Comparison of ENCODE assay signal across 33 mouse cellular contexts in genomic region chr2:161416218-161416927, GRCm38 (mm10).
A peak's percentile ranks its signal among the peaks of the same experiment; 100 is the strongest.
DNase-seq lines count a peak whose midpoint lies in the region; ATAC-seq lines count a peak whose summit lies in the region.
"Had no signal": no experiment of that assay in that cellular context is flagged by ENCODE, and none has a peak within 500 bp of the region (broad histone marks: within the 10 kb centered on the region; RNA-seq: fewer than 3 reads in every experiment).

No protein-coding gene starts in this region.

- H3K27ac ChIP-seq in forebrain, embryonic 12.5 days: no peak overlapping the region
- no peak overlapping the region for H3K27ac ChIP-seq in forebrain, embryonic 13.5 days
- H3K27ac ChIP-seq in hindbrain, embryonic 13.5 days: peak overlapping the region; percentile 25; the same call in 1 of the 2 replicates
- H3K27ac ChIP-seq in hindbrain, embryonic 12.5 days: no peak overlapping the region
- peak overlapping the region; percentile 49 for H3K27ac ChIP-seq in neural tube, embryonic 13.5 days (replicated peaks)
- no peak overlapping the region for H3K27ac ChIP-seq in intestine, embryonic 15.5 days
- H3K27ac ChIP-seq: gastrocnemius, adult 2 months; heart, adult 2 months; heart, embryonic 15.5 days; kidney, postnatal 0 days; liver, embryonic 14.5 days; macrophage; midbrain, embryonic 15.5 days; stomach, postnatal 0 days had no signal

- intact Hi-C loops in left cerebral cortex, postnatal 36 days (cut with DNase I): no loop called here

- no peak overlapping the region for H3K4me2 ChIP-seq in forebrain, embryonic 12.5 days
- H3K4me2 ChIP-seq in forebrain, embryonic 13.5 days: no peak overlapping the region
- no peak overlapping the region for H3K4me2 ChIP-seq in hindbrain, embryonic 13.5 days
- no peak overlapping the region for H3K4me2 ChIP-seq in hindbrain, embryonic 12.5 days (replicated peaks)
- H3K4me2 ChIP-seq in neural tube, embryonic 13.5 days: no peak overlapping the region
- no peak overlapping the region for H3K4me2 ChIP-seq in intestine, embryonic 15.5 days (replicated peaks)
- H3K4me2 ChIP-seq: heart, embryonic 15.5 days; midbrain, embryonic 15.5 days had no signal

- no peaks in the 10 kb centered on the region for H3K9me3 ChIP-seq in forebrain, embryonic 12.5 days
- no peaks in the 10 kb centered on the region for H3K9me3 ChIP-seq in forebrain, embryonic 13.5 days (replicated peaks)
- H3K9me3 ChIP-seq in hindbrain, embryonic 13.5 days: no peaks in the 10 kb centered on the region
- H3K9me3 ChIP-seq in hindbrain, embryonic 12.5 days (replicated peaks): no peaks in the 10 kb centered on the region
- H3K9me3 ChIP-seq in neural tube, embryonic 13.5 days: no peaks in the 10 kb centered on the region
- H3K9me3 ChIP-seq in intestine, embryonic 15.5 days: no peaks in the 10 kb centered on the region
- H3K9me3 ChIP-seq: heart, embryonic 15.5 days; midbrain, embryonic 15.5 days had no signal

- H3K4me1 ChIP-seq in forebrain, embryonic 12.5 days: peaks cover 11% of the 10 kb centered on the region; the same call in 1 of the 2 replicates
- H3K4me1 ChIP-seq in forebrain, embryonic 13.5 days: peaks cover 11% of the 10 kb centered on the region
- H3K4me1 ChIP-seq in hindbrain, embryonic 13.5 days (replicated peaks): 0 out of 2 replicates have a peak, but pooled peaks cover 3% of the 10 kb centered on the region
- H3K4me1 ChIP-seq in hindbrain, embryonic 12.5 days: 0 out of 2 replicates have a peak, but pooled peaks cover 2% of the 10 kb centered on the region
- peaks cover 10% of the 10 kb centered on the region; the same call in 1 of the 2 replicates for H3K4me1 ChIP-seq in neural tube, embryonic 13.5 days (replicated peaks)
- H3K4me1 ChIP-seq in intestine, embryonic 15.5 days (replicated peaks): no peaks in the 10 kb centered on the region
- H3K4me1 ChIP-seq: heart, embryonic 15.5 days; midbrain, embryonic 15.5 days had no signal

- no peak for DNase-seq in neural tube, embryonic 10.5 days (ENCODE audit: extremely low spot score, low spot score)
- no peak for DNase-seq in left cerebral cortex, postnatal 36 days (ENCODE audit: low spot score in 2 of 2)
- DNase-seq: adrenal gland, postnatal 10 days; cerebellum, adult 11 months; cerebellum, postnatal 10 days; gastrocnemius, adult 2 months; gastrocnemius, postnatal 36 days; heart, adult 2 months; kidney, adult 8-10 months; kidney, postnatal 4 days; layer of hippocampus, postnatal 36 days; liver; lung, adult 2 months; lung, postnatal 10 days; right cerebral cortex, postnatal 4 days; thymus, adult 18-20 months; thymus, postnatal 25 days had no signal

- WGBS in forebrain, embryonic 12.5 days: 27% methylated on average over 13 of the region's 13 CpGs
- 23% methylated on average over 13 of the region's 13 CpGs for WGBS in forebrain, embryonic 13.5 days
- WGBS in hindbrain, embryonic 13.5 days: 56% methylated on average over 13 of the region's 13 CpGs
- WGBS in hindbrain, embryonic 12.5 days: 66% methylated on average over 13 of the region's 13 CpGs
- 53% methylated on average over 13 of the region's 13 CpGs for WGBS in neural tube, embryonic 13.5 days
- 80% methylated on average over 13 of the region's 13 CpGs for WGBS in intestine, embryonic 15.5 days

- H3K9ac ChIP-seq in forebrain, embryonic 12.5 days: no peak overlapping the region
- H3K9ac ChIP-seq in forebrain, embryonic 13.5 days: no peak overlapping the region
- H3K9ac ChIP-seq in hindbrain, embryonic 13.5 days: no peak overlapping the region
- H3K9ac ChIP-seq in hindbrain, embryonic 12.5 days: no peak overlapping the region
- H3K9ac ChIP-seq in neural tube, embryonic 13.5 days: no peak overlapping the region
- H3K9ac ChIP-seq in intestine, embryonic 15.5 days: no peak overlapping the region
- H3K9ac ChIP-seq: heart, embryonic 15.5 days; liver, embryonic 14.5 days; midbrain, embryonic 15.5 days had no signal

- H3K36me3 ChIP-seq in forebrain, embryonic 12.5 days (replicated peaks): no peaks in the 10 kb centered on the region
- H3K36me3 ChIP-seq in forebrain, embryonic 13.5 days (ENCODE audit: poor library complexity, severe bottlenecking): no peaks in the 10 kb centered on the region
- no peaks in the 10 kb centered on the region for H3K36me3 ChIP-seq in hindbrain, embryonic 13.5 days
- no peaks in the 10 kb centered on the region for H3K36me3 ChIP-seq in hindbrain, embryonic 12.5 days
- H3K36me3 ChIP-seq in neural tube, embryonic 13.5 days: no peaks in the 10 kb centered on the region
- no peaks in the 10 kb centered on the region for H3K36me3 ChIP-seq in intestine, embryonic 15.5 days
- H3K36me3 ChIP-seq: heart, embryonic 15.5 days; midbrain, embryonic 15.5 days had no signal

- peaks cover 13% of the 10 kb centered on the region for H3K27me3 ChIP-seq in forebrain, embryonic 12.5 days
- peaks cover 5% of the 10 kb centered on the region; the same call in 1 of the 2 replicates for H3K27me3 ChIP-seq in forebrain, embryonic 13.5 days
- no peaks in the 10 kb centered on the region for H3K27me3 ChIP-seq in hindbrain, embryonic 13.5 days
- no peaks in the 10 kb centered on the region for H3K27me3 ChIP-seq in hindbrain, embryonic 12.5 days
- no peaks in the 10 kb centered on the region for H3K27me3 ChIP-seq in neural tube, embryonic 13.5 days
- H3K27me3 ChIP-seq in intestine, embryonic 15.5 days (replicated peaks): no peaks in the 10 kb centered on the region
- H3K27me3 ChIP-seq: heart, embryonic 15.5 days; midbrain, embryonic 15.5 days; Patski had no signal

- H3K4me3 ChIP-seq in forebrain, embryonic 12.5 days (replicated peaks): no peak overlapping the region
- H3K4me3 ChIP-seq in forebrain, embryonic 13.5 days: no peak overlapping the region
- no peak overlapping the region for H3K4me3 ChIP-seq in hindbrain, embryonic 13.5 days
- no peak overlapping the region for H3K4me3 ChIP-seq in hindbrain, embryonic 12.5 days
- H3K4me3 ChIP-seq in neural tube, embryonic 13.5 days: no peak overlapping the region
- H3K4me3 ChIP-seq in intestine, embryonic 15.5 days (replicated peaks): no peak overlapping the region
- H3K4me3 ChIP-seq: gastrocnemius, adult 2 months; heart, adult 2 months; heart, embryonic 15.5 days; midbrain, embryonic 15.5 days; myocyte had no signal

- ATAC-seq in forebrain, embryonic 12.5 days (ENCODE audit: low FRiP score): peak; percentile 55
- ATAC-seq in forebrain, embryonic 13.5 days: no peak
- ATAC-seq in hindbrain, embryonic 13.5 days (ENCODE audit: low FRiP score): no peak
- no peak for ATAC-seq in hindbrain, embryonic 12.5 days (ENCODE audit: low FRiP score)
- no peak for ATAC-seq in neural tube, embryonic 13.5 days (ENCODE audit: low read depth)
- ATAC-seq in intestine, embryonic 15.5 days: no peak
- ATAC-seq: hindbrain, embryonic 16.5 days; intestine, embryonic 16.5 days; midbrain, embryonic 15.5 days; Patski had no signal

Comparison
In these comparisons a context has a peak if more than half of its experiments do, and no peak if none do; other contexts are left out.
1. H3K27ac ChIP-seq: peak in hindbrain, embryonic 13.5 days (single experiment) and neural tube, embryonic 13.5 days (single experiment); none in forebrain, embryonic 12.5 days (single experiment), forebrain, embryonic 13.5 days (single experiment), hindbrain, embryonic 12.5 days (single experiment) and intestine, embryonic 15.5 days (single experiment).